Mouse (Mus musculus): ENCODE measurements around the gene Tmem239. TPM values are rescaled to one million over a fixed set of nuclear protein-coding genes. Genes with fewer than 3 reads are reported as not detected.

Tmem239 gene
- not detected in 2 replicates for polyA plus RNA-seq (2012; rRNA removed)

DNA sequence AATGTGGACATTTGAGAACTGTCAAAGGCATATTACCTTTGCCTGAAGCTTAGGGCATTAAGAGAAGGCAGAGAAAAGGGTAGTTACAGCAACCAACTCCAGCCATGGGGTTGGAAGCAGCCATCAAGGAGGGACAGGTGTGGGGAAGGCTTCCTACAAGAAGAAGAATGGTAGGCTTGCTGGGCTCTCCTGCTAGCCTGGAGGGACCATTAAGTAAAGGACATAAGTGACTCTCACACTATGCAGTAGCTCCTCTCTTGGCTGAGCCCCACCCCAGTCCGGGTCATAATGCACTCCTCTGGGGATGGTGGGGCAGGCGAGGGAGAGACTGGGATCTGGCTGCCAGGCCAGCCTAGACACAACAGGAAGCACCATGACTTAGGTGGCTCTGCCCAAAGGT lies at the start of gene Tmem239:
Gene Tmem239 (plus strand): TSS at position 301 of the 400 bp plus-strand sequence.

DNA sequence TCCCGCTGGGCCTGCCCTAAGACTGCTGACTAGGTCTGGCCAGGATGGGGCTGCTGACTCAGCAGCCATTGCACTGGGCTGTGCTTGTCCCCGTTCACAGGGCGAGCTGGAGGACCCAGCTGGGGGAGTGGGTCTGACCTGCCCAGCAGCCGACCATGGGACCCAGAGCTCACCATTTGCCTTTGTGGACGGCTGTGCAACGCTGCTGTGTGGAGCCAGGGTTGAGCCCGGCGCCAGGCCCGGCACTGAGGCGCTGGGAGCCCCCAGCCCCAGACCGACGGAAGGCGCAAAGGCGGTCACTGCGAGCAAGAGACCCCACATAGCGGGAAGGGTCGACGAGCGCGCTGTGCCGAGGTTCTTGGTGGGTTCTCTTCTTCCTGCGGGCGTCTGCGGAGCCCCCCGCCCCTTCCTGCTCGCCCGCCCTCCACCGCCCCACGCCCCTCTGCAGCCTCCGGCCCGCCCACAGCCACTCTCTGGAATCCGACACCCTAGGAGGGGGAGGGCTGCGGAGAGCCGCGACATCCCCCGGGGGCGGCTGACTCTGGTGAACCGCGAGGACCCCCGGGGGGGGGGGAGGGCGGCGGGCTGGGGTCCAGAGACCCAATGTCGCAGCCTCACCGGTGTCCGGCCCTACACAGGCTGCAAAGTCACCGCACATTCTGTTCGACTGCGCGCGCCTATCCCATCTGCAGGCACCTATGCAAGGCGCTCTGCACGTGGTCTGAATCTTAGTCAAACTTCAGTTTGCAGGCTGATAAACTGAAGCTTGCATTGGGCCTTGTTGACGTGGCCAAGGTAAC lies 8.9 kb upstream of the Tmem239 start, which contains the start of gene Cpxm1:
Gene Cpxm1 (minus strand): TSS at position 389 of the 800 bp plus-strand sequence.

DNA sequence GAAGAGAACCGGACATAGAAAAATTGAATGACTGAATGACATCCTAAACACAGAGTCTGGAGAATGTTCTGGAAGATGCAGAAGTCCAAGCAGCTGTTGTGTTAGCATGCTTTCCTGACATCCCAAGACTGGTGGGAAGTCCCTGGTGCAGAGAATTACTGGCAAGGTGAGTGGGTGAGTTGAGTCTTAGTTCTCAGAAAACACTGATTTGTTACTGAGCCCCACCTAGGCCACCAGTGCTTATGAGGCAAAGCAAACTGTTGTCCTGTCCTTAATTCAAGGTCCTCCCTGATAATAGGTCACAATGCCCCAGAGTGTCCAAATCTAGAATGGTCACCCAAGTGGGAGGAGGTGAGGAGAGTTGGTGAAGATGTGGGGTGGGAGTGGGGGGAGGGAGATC lies 1.3 kb upstream of the Tmem239 start, which contains the start of the genes Gm28372 and 1700020A23Rik:
Gene Gm28372 (plus strand): TSS at position 301 of the 400 bp plus-strand sequence.
Gene 1700020A23Rik (plus strand): TSS at position 321 of the 400 bp plus-strand sequence.

DNA sequence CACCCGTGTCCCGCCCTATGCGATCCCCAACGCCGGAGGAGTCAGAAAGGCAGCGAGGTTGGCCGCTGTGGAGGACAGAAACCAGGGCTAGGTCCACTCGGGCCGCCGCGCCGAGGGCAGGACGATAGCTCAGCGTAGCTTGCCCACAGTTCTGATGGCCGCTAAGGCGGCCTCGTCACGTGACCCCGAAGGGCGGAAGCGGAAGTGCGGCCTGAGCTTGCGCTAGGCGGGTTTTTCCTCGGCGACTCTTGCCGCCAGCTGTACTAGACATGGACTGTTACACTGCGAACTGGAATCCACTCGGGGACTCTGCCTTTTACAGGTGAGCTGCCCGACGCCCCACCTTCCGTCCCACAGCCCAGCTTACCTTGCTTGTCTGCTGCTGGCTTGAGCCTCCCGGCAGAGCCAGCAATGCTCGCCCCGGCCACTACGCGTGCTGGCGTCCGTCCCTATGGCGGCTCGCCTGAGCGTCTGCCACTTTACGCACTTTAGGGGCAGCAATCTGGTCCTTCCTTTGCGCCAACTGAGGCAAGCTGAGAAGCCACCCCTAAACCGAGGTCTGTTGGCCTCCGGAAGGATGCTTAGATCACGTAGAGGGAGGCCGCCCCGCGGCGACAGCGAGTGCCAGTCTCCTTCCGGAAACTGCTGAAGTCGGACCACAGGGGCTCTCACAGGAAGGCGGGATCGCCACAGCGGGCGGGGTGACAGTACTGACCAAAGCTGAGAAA lies 18.0 kb downstream of the Tmem239 start, which contains the start of the genes Vps16 and Pced1a:
Gene Vps16 (plus strand): TSS at position 214 of the 728 bp plus-strand sequence.
Gene Pced1a (minus strand): TSS at position 576 of the 728 bp plus-strand sequence.

DNA sequence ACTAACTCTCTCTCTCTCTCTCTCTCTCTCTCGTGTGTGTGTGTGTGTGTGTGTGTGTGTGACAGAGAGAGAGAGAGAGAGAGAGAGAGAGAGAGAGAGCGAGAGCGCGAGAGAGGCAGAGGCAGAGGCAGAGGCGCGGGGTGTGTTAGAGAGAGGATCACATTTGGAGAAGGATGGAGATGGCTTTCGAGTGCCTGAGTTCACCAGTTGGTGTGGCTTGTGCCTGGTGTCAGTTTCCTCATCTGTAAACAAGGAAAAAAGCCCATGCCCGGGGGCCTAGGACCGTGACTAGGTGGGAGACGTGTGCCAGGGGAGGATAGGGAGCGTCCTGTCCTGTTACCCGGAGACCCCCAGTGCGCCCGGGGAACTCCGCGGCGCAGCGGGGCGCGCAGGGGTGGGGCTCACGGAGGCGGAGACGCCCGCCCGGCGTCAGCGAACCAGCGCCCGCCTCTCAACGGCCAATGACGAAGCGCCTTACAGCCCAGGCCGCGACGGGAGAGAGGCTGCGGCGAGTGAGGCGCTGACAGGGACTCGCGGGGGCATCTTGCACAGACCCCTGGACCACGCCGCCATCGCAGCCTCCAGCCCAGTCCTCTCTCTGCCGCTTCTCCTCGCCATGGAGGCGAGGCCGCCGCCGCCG lies 43.6 kb downstream of the Tmem239 start, which contains the start of gene Ptpra:
Gene Ptpra (plus strand): TSS at position 485 of the 640 bp plus-strand sequence.

Other genes starting within 250 kb of the Tmem239 start
- gene Snrpb, start 227.1 kb upstream of the Tmem239 start, polyA plus RNA-seq (2012; rRNA removed), result 319 and 341 TPM in 2 replicates
- 0.03 TPM in 1 of 2 replicates, not detected in the other for gene Tmc2, start 211.3 kb upstream of the Tmem239 start, polyA plus RNA-seq (2012; rRNA removed)
- 274 and 277 TPM in 2 replicates for gene Nop56, start 132.0 kb upstream of the Tmem239 start, polyA plus RNA-seq (2012; rRNA removed)
- gene Idh3b, start 121.9 kb upstream of the Tmem239 start, polyA plus RNA-seq (2012; rRNA removed), result 195 and 196 TPM in 2 replicates
- gene Ebf4, start 111.3 kb upstream of the Tmem239 start, polyA plus RNA-seq (2012; rRNA removed), result 20.6 and 24.3 TPM in 2 replicates
- 22.4 and 46.7 TPM in 2 replicates for gene Cpxm1, start 8.9 kb upstream of the Tmem239 start, polyA plus RNA-seq (2012; rRNA removed)
- gene Gm28372, start 1.2 kb upstream of the Tmem239 start, polyA plus RNA-seq (2012; rRNA removed), result not detected in 2 replicates
- gene 1700020A23Rik, start 1.2 kb upstream of the Tmem239 start, polyA plus RNA-seq (2012; rRNA removed), result not detected in 2 replicates
- 160 and 172 TPM in 2 replicates for gene Vps16, start 17.9 kb downstream of the Tmem239 start, polyA plus RNA-seq (2012; rRNA removed)
- 35.8 and 39.7 TPM in 2 replicates for gene Pced1a, start 18.2 kb downstream of the Tmem239 start, polyA plus RNA-seq (2012; rRNA removed)
- 120 and 125 TPM in 2 replicates for gene Ptpra, start 43.8 kb downstream of the Tmem239 start, polyA plus RNA-seq (2012; rRNA removed)
- 74.1 and 74.6 TPM in 2 replicates for gene Mrps26, start 157.3 kb downstream of the Tmem239 start, polyA plus RNA-seq (2012; rRNA removed)
- 0.45 TPM in 1 of 2 replicates, not detected in the other for gene Oxt, start 169.7 kb downstream of the Tmem239 start, polyA plus RNA-seq (2012; rRNA removed)
- 1.7 and 2.7 TPM in 2 replicates for gene Avp, start 176.1 kb downstream of the Tmem239 start, polyA plus RNA-seq (2012; rRNA removed)
- gene Fastkd5, start 223.5 kb downstream of the Tmem239 start, polyA plus RNA-seq (2012; rRNA removed), result 5.3 and 6.4 TPM in 2 replicates
- 9.8 and 9.9 TPM in 2 replicates for gene Ubox5, start 223.6 kb downstream of the Tmem239 start, polyA plus RNA-seq (2012; rRNA removed)
- gene Lzts3, start 236.3 kb downstream of the Tmem239 start, polyA plus RNA-seq (2012; rRNA removed), result 27.5 and 29.7 TPM in 2 replicates